Mouse (Mus musculus): ENCODE measurements around the gene Olfr1389. TPM values are rescaled to one million over a fixed set of nuclear protein-coding genes. Genes with fewer than 3 reads are reported as not detected.

The Olfr1389 gene
- polyA plus RNA-seq (2014; fragmentation: Illumina TruSeq; extraction: RNeasy Lipid Tissue Mini Kit (QIAGEN cat#74804); ENCODE audit: low read depth, low replicate concordance) = not detected

DNA sequence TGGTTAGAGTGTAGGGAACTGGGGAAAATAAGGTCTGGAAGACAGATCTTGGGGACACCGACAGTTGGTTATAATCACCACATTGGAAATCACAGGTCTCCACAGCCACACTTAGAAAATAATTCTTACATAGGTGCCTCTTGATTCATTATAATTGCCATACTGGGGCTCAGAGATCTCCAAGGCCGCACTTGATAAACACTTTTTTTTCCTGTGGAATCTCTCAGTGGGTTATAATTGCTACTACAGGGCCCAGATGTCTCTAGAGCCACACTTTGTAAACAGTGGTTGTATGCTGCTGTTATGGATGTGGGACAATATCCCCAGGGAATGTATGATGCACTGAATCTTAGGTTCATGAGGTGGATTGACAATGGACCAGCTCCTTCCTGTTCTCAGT lies at the start of gene Olfr1389:
Gene Olfr1389, plus strand, starts transcription at position 301 of the 400 bp plus-strand sequence.

DNA sequence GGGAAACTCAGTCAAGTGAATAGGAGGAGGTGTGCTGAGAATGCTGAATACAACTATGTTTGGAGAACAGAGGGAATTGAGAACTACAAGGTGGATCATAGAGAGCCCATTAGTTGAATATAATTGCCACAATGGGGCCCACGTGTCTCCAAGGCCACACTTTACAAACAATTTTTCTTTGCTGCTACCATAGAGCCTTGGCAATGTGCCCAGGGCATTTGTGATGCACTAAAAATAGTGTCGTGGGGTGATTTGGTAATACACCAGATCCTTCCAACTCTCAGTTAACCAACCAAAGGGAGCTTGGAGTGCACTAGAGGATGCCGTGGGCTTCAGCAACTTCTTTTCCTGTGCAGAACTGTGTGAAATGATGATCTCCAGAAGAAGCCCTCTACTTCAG lies 13.5 kb downstream of the Olfr1389 start, which contains the start of gene Olfr1388:
Gene Olfr1388, plus strand, starts transcription at position 214 of the 400 bp plus-strand sequence.

DNA sequence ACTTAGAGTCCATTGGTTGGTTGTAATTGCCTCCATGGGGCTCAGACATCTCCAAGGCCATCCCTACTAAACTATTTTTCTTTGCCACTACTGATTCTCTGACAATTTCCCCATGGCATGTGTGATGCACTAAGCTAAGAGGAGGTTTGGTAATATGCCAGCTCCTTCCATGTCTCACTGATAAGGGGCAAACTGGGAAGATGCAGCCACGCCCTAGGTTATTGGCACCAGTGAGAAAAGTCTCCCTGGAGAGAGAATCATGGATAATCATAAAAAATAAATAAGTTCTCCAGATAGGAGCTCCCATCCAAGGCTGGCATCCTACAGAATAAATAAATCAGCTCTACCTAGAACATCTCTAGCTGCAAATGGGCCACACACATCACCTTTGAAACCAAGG lies 32.2 kb downstream of the Olfr1389 start, which contains the start of gene Olfr1387:
Gene Olfr1387, plus strand, starts transcription at position 301 of the 400 bp plus-strand sequence.

DNA sequence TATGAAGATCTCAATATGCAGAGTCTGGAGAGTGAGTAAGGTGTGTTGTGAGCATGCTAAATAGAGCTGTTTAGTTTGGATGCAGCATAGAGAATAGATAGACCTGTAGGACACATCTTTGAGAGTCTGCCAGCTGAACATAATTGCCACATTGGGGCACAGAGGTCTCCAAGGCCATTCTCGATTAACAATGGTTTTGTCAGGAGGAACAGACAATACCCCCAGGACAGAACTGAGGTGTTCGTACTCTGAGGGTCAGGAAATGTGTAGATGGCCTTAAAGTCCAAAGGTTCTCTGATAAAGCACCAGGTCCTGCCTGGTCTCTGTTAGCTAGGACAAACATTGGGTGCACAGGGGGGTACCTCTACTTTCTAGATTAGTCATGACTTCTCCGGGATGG lies 41.9 kb downstream of the Olfr1389 start, which contains the start of gene Olfr1386:
Gene Olfr1386, plus strand, starts transcription at position 301 of the 400 bp plus-strand sequence.

Other genes starting within 250 kb of the Olfr1389 start
- gene Btnl9, start 235.9 kb upstream of the Olfr1389 start, polyA plus RNA-seq (2014; fragmentation: Illumina TruSeq; extraction: RNeasy Lipid Tissue Mini Kit (QIAGEN cat#74804); ENCODE audit: low read depth, low replicate concordance) = 5.2 TPM
- gene Zfp62, start 219.8 kb upstream of the Olfr1389 start, polyA plus RNA-seq (2014; fragmentation: Illumina TruSeq; extraction: RNeasy Lipid Tissue Mini Kit (QIAGEN cat#74804); ENCODE audit: low read depth, low replicate concordance) = 38.5 TPM
- 30.2 TPM for gene Mgat1, start 178.9 kb upstream of the Olfr1389 start, polyA plus RNA-seq (2014; fragmentation: Illumina TruSeq; extraction: RNeasy Lipid Tissue Mini Kit (QIAGEN cat#74804); ENCODE audit: low read depth, low replicate concordance)
- 0.48 TPM for gene Olfr1393, start 144.8 kb upstream of the Olfr1389 start, polyA plus RNA-seq (2014; fragmentation: Illumina TruSeq; extraction: RNeasy Lipid Tissue Mini Kit (QIAGEN cat#74804); ENCODE audit: low read depth, low replicate concordance)
- not detected for gene Olfr1392, start 137.8 kb upstream of the Olfr1389 start, polyA plus RNA-seq (2014; fragmentation: Illumina TruSeq; extraction: RNeasy Lipid Tissue Mini Kit (QIAGEN cat#74804); ENCODE audit: low read depth, low replicate concordance)
- gene Olfr10, start 118.3 kb upstream of the Olfr1389 start, polyA plus RNA-seq (2014; fragmentation: Illumina TruSeq; extraction: RNeasy Lipid Tissue Mini Kit (QIAGEN cat#74804); ENCODE audit: low read depth, low replicate concordance) = not detected
- not detected for gene Olfr1391, start 100.3 kb upstream of the Olfr1389 start, polyA plus RNA-seq (2014; fragmentation: Illumina TruSeq; extraction: RNeasy Lipid Tissue Mini Kit (QIAGEN cat#74804); ENCODE audit: low read depth, low replicate concordance)
- not detected for gene Olfr1390, start 87.9 kb upstream of the Olfr1389 start, polyA plus RNA-seq (2014; fragmentation: Illumina TruSeq; extraction: RNeasy Lipid Tissue Mini Kit (QIAGEN cat#74804); ENCODE audit: low read depth, low replicate concordance)
- not detected for gene Olfr1388, start 13.6 kb downstream of the Olfr1389 start, polyA plus RNA-seq (2014; fragmentation: Illumina TruSeq; extraction: RNeasy Lipid Tissue Mini Kit (QIAGEN cat#74804); ENCODE audit: low read depth, low replicate concordance)
- not detected for gene Olfr1387, start 32.3 kb downstream of the Olfr1389 start, polyA plus RNA-seq (2014; fragmentation: Illumina TruSeq; extraction: RNeasy Lipid Tissue Mini Kit (QIAGEN cat#74804); ENCODE audit: low read depth, low replicate concordance)
- gene Olfr1386, start 42.0 kb downstream of the Olfr1389 start, polyA plus RNA-seq (2014; fragmentation: Illumina TruSeq; extraction: RNeasy Lipid Tissue Mini Kit (QIAGEN cat#74804); ENCODE audit: low read depth, low replicate concordance) = not detected
- gene Olfr1385, start 66.0 kb downstream of the Olfr1389 start, polyA plus RNA-seq (2014; fragmentation: Illumina TruSeq; extraction: RNeasy Lipid Tissue Mini Kit (QIAGEN cat#74804); ENCODE audit: low read depth, low replicate concordance) = not detected
- gene Olfr1384, start 83.7 kb downstream of the Olfr1389 start, polyA plus RNA-seq (2014; fragmentation: Illumina TruSeq; extraction: RNeasy Lipid Tissue Mini Kit (QIAGEN cat#74804); ENCODE audit: low read depth, low replicate concordance) = not detected
- not detected for gene Olfr1383, start 96.6 kb downstream of the Olfr1389 start, polyA plus RNA-seq (2014; fragmentation: Illumina TruSeq; extraction: RNeasy Lipid Tissue Mini Kit (QIAGEN cat#74804); ENCODE audit: low read depth, low replicate concordance)
- gene Olfr1382, start 105.2 kb downstream of the Olfr1389 start, polyA plus RNA-seq (2014; fragmentation: Illumina TruSeq; extraction: RNeasy Lipid Tissue Mini Kit (QIAGEN cat#74804); ENCODE audit: low read depth, low replicate concordance) = not detected
- not detected for gene Olfr1381, start 120.4 kb downstream of the Olfr1389 start, polyA plus RNA-seq (2014; fragmentation: Illumina TruSeq; extraction: RNeasy Lipid Tissue Mini Kit (QIAGEN cat#74804); ENCODE audit: low read depth, low replicate concordance)
- gene Olfr1380, start 133.8 kb downstream of the Olfr1389 start, polyA plus RNA-seq (2014; fragmentation: Illumina TruSeq; extraction: RNeasy Lipid Tissue Mini Kit (QIAGEN cat#74804); ENCODE audit: low read depth, low replicate concordance) = not detected
- 1.8 TPM for gene Flt4, start 186.2 kb downstream of the Olfr1389 start, polyA plus RNA-seq (2014; fragmentation: Illumina TruSeq; extraction: RNeasy Lipid Tissue Mini Kit (QIAGEN cat#74804); ENCODE audit: low read depth, low replicate concordance)
- gene Scgb3a1, start 240.5 kb downstream of the Olfr1389 start, polyA plus RNA-seq (2014; fragmentation: Illumina TruSeq; extraction: RNeasy Lipid Tissue Mini Kit (QIAGEN cat#74804); ENCODE audit: low read depth, low replicate concordance) = not detected